Mouse (Mus musculus): ENCODE measurements at regions not wholly inside any gene's neighbourhood (a gene's known extent, or its start where the extent isn't known, plus 50 kb on each side); places are given as distances from the start of the nearest gene placed in this dataset.

- no peak for ATAC-seq (replicated peaks; ENCODE audit: low FRiP score, poor library complexity, severe bottlenecking)
Measured at GRCm38 (mm10) chr9:61032448-61033433, 238.4 kb downstream of the Uaca start.

DNA sequence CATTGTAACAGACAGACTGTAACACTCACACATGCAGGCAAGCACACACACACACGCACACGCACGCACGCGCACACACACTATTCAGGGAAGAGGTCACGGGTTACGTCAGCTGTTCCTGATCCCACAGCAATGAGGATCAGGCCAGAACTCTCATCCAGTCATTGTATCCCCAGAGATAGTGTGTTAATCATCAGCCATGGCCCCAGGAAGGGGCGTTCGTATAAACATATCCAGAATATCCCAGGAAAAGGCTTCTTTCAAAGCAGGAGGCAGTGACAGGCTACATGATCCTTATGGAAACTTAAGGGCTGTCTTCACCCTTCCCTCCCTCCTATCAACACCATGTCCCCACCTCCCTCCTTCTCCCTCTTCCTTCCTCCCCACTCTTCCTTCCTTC, 239.3 kb downstream of the Uaca start:
- no peak for ATAC-seq (replicated peaks; ENCODE audit: low FRiP score, poor library complexity, severe bottlenecking)

- no peak for ATAC-seq (replicated peaks; ENCODE audit: low FRiP score, poor library complexity, severe bottlenecking)
Measured at GRCm38 (mm10) chr9:61042063-61042462, 247.7 kb downstream of the Uaca start.

- no peak for ATAC-seq (replicated peaks; ENCODE audit: low FRiP score, poor library complexity, severe bottlenecking)
Measured at GRCm38 (mm10) chr9:61044983-61045382, 250.6 kb downstream of the Uaca start.

- ATAC-seq (replicated peaks; ENCODE audit: low FRiP score, poor library complexity, severe bottlenecking): no peak
Measured at GRCm38 (mm10) chr9:61046517-61046916, 252.2 kb downstream of the Uaca start.

GRCm38 (mm10) chr9:61047289-61047688, 252.9 kb downstream of the Uaca start:
- ATAC-seq (replicated peaks; ENCODE audit: low FRiP score, poor library complexity, severe bottlenecking): no peak

- no peak for ATAC-seq (replicated peaks; ENCODE audit: low FRiP score, poor library complexity, severe bottlenecking)
Measured at GRCm38 (mm10) chr9:61048576-61048975, 254.2 kb downstream of the Uaca start.

GRCm38 (mm10) chr9:61052621-61053020, 258.3 kb downstream of the Uaca start:
- ATAC-seq (replicated peaks; ENCODE audit: low FRiP score, poor library complexity, severe bottlenecking): no peak

DNA sequence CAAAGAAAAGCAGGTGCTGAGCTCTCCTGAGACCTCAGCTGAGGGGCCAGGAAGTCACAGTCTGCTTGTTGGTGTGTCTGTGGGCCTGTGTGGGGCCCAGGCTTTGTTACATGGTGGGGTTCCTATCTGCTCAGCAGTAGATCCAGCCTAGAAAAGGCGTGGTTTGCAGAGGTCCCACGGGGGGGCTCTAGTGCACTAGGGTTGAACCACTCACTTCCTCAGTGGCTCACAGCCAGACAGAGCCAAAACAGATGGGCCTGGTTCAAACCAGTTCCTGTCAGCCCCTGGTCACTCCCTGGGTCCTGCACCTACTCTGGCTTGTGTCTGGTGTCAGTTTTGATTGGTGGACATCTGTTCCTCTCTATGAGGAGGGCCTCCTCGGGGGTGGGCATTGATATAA, 260.1 kb downstream of the Uaca start:
- ATAC-seq (replicated peaks; ENCODE audit: low FRiP score, poor library complexity, severe bottlenecking): no peak

DNA sequence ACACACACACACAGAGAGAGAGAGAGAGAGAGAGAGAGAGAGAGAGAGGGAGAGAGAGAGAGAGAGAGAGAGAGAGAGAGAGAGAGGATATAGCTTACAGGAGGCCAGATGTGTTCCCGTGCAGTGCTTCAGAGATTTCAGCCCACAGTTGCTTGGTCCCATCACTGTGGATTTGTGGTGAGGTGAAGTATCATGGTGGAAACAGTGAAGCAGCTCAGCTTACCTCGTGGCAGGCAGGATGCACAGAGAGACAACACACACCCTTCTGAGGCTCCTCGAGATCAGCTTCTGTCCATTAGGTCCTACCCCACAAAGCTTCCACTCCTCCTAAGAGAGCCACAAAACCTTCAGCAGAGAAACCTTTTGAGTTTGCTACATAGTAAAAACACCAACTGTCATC, 261.1 kb downstream of the Uaca start:
- ATAC-seq (replicated peaks; ENCODE audit: low FRiP score, poor library complexity, severe bottlenecking): no peak

GRCm38 (mm10) chr9:61055928-61056730, 261.8 kb downstream of the Uaca start:
- ATAC-seq (replicated peaks; ENCODE audit: low FRiP score, poor library complexity, severe bottlenecking): no peak

DNA sequence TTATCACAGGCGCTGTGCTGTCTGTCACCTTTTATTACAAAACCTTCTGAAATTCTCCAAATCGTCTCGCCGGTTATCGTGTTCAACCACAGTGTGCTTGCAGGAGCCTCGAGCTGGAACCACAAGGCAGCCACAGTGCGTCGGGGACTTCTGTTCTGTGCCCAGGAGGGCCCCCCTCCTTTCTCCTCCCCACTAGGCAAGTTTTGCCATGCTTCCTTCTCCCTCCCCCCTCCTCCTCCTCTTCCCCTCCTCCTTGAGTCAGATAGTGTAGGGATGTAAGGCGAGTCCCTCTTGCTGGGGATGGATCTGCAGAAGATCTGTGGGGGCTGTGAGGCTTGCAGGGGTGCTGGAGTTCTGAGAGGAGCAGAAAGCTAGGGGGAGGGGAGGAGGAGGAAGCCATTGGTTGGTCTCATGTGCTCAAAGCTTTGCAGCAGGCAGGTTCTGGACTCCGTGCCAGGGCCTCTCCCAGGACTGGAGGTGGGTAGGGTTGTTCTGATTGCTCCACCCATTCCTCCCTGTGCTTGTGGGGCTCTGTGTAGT, 262.5 kb downstream of the Uaca start:
- ATAC-seq (replicated peaks; ENCODE audit: low FRiP score, poor library complexity, severe bottlenecking): no peak

DNA sequence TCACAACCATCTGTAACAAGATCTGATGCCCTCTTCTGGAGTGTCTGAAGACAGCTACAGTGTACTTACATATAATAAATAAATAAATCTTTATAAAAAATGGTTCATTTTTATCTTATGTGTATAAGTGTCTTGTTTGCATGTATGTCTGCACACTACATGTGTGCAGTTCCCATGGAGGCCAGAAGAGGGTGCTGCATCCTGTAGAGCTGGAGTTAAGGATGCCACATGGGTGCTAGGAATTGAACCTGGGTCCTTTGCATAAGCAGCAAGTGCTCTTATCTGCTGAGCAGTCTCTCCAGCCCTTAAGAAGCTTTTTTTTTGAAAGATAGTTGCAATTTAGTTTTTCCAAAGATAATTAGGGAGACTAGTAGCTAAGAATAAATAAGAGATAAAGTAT, 264.9 kb downstream of the Uaca start:
- ATAC-seq (replicated peaks; ENCODE audit: low FRiP score, poor library complexity, severe bottlenecking): no peak

- no peak for ATAC-seq (replicated peaks; ENCODE audit: low FRiP score, poor library complexity, severe bottlenecking)
Measured at GRCm38 (mm10) chr9:61060958-61061357, 266.6 kb downstream of the Uaca start.

DNA sequence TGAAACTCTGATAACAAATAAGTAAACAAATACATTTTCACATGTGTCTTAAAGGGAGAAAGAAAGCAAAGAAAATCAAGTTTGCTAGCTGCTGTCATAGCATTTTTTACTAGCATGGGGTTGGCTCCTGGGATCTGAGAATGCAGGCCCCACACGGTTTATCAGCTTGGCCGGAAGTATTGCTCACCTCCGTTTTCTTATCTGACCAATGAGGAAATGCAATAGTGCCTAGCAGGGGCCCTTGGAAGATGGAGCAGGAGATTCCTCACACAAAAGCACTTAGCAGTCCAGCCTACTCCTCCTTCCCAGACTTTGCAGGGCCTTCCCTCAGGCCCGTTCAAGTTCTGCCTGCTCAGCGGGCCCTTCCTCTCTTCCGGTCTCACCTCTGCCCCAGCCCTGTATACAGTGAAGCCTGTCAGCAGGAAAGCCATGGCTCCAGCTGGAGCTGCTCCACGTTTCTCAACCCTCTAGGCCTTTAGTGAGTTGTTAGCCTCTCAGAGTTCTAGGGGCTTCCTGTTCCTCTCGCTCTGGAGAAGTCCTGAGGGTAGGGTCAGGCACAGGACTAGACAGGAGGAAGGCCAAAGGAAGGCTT, 270.5 kb downstream of the Uaca start:
- ATAC-seq (replicated peaks; ENCODE audit: low FRiP score, poor library complexity, severe bottlenecking): no peak

- no peak for ATAC-seq (replicated peaks; ENCODE audit: low FRiP score, poor library complexity, severe bottlenecking)
Measured at GRCm38 (mm10) chr9:61069553-61070314, 275.4 kb downstream of the Uaca start.

- no peak for ATAC-seq (replicated peaks; ENCODE audit: low FRiP score, poor library complexity, severe bottlenecking)
Measured at GRCm38 (mm10) chr9:61070315-61070707, 276.0 kb downstream of the Uaca start.

DNA sequence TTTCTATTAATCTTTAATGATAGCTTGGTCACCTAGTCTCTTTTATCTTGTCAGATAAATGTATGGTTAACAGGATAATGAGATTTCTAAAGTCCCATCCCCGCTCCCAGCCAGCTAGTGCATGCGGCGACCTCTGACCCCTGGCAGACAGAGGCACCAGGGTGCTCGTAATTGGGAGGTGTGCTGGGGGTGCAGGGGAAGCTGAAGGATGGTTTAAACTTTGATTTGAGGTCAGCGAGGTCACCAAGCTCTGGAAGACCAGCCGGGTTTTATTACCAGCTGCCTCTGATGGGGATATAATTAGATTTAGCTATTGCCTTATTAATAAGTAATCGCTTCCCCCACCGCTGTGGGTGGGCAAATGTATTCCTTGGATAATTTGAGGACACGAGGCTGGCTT, 276.5 kb downstream of the Uaca start:
- ATAC-seq (replicated peaks; ENCODE audit: low FRiP score, poor library complexity, severe bottlenecking): no peak

- no peak for ATAC-seq (replicated peaks; ENCODE audit: low FRiP score, poor library complexity, severe bottlenecking)
Measured at GRCm38 (mm10) chr9:61073482-61073881, 279.1 kb downstream of the Uaca start.

DNA sequence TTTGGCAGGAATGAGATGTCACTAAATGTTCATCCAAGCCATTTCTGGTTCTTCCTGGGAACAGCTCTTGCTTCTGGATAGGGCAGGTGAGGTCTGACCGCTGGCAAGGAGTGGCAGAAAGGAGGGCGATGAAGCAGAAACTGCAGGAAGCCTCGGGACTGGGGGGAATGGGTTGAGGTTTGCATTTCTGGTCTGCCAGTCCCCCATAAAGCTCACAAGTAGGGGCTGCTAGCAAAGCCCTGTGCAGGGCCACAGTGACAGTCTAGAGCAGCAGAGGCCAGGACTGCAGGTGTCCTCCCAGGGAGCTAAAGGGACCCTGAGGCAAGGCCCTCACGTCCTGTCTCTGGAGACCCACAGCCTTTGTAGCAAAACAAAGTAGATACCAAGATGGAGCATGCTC, 280.7 kb downstream of the Uaca start:
- ATAC-seq (replicated peaks; ENCODE audit: low FRiP score, poor library complexity, severe bottlenecking): no peak

Measured in erythroid progenitor cell, adult 5-6 weeks (primary cell).